Mouse (Mus musculus) hindbrain, embryonic 10.5 days (tissue): Measurements from ENCODE around the gene Acadm. TPM values are rescaled to one million over a fixed set of nuclear protein-coding genes. Genes with fewer than 3 reads are reported as not detected.
A peak's percentile ranks its signal among the peaks of the same experiment; 100 is the strongest.

Experiments used
- DNase-seq: peaks from one replicate; pipeline ENCODE4 v3.0.0-alpha.2; 2017; ENCODE audit warnings: low spot score
- H3K27ac ChIP-seq: fragments of 300-500 bp; sonication (generic); 2 replicates; pipeline ENCODE4 v1.5.1; 2016; ENCODE audit warnings: mild to moderate bottlenecking, moderate library complexity
- H3K27me3 ChIP-seq: fragments of 300-500 bp; sonication (generic); 2 replicates; pipeline ENCODE4 v1.6.1; 2016; ENCODE audit warnings: mild to moderate bottlenecking; ENCODE audit not compliant: poor library complexity, insufficient read depth, severe bottlenecking
- H3K36me3 ChIP-seq: fragments of 300-500 bp; sonication (generic); 2 replicates; pipeline ENCODE4 v1.6.1; 2016; ENCODE audit warnings: mild to moderate bottlenecking, moderate library complexity
- H3K4me1 ChIP-seq: fragments of 300-500 bp; sonication (generic); replicated peaks from 2 replicates; pipeline ENCODE4 v1.6.1; 2016; ENCODE audit warnings: mild to moderate bottlenecking
- H3K4me3 ChIP-seq: fragments of 300-500 bp; sonication (generic); 2 replicates; pipeline ENCODE4 v1.5.1; 2016; ENCODE audit warnings: mild to moderate bottlenecking, moderate library complexity
- H3K9me3 ChIP-seq: fragments of 300-500 bp; sonication (generic); 2 replicates; pipeline ENCODE4 v1.6.1; 2016; ENCODE audit warnings: mild to moderate bottlenecking, moderate library complexity
- WGBS: fragments of 180-500 bp; shearing (Covaris S2); methylation state at CpG from one replicate; pipeline ENCODE4 v1.1.7; 2016; 5-methylcytosine and 5-hydroxymethylcytosine counted together
- polyA plus RNA-seq: library from polyadenylated mRNA; unstranded; fragments of >200 nt; fragmentation: Nextera tagmentation; extraction: Ambion mirVana; gene quantifications from 2 replicates; pipeline ENCODE4 v1.2.1, GENCODE M21; 2016

Acadm gene
- polyA plus RNA-seq, 1 experiment from 2014 or later = 51.4 TPM

- Histone ChIP-seq H3K4me3 (no peak overlapping the region), H3K27ac (no peak overlapping the region), H3K4me1 (no peaks in the 10 kb centered on the region), H3K27me3 (no peaks in the 10 kb centered on the region), H3K36me3 (no peaks in the 10 kb centered on the region), H3K9me3 (0 out of 2 replicates have a peak, but pooled peaks cover 2% of the 10 kb centered on the region)
- WGBS = 80% methylated on average over 2 of the region's 2 CpGs
- no peak for DNase-seq
Measured at GRCm38 (mm10) chr3:153960884-153961283, 16.5 kb upstream of the Acadm start.

GRCm38 (mm10) chr3:153959731-153960207 is 15.3 kb upstream of the Acadm start:
- H3K36me3 ChIP-seq = no peaks in the 10 kb centered on the region
- H3K27ac ChIP-seq = no peak overlapping the region
- 0 out of 2 replicates have a peak, but pooled peaks cover 2% of the 10 kb centered on the region for H3K9me3 ChIP-seq
- DNase-seq = no peak
- H3K4me1 ChIP-seq = no peaks in the 10 kb centered on the region
- no peaks in the 10 kb centered on the region for H3K27me3 ChIP-seq
- H3K4me3 ChIP-seq = no peak overlapping the region
- WGBS = 87% methylated on average over 9 of the region's 9 CpGs

- Histone ChIP-seq H3K27ac (no peak overlapping the region), H3K4me3 (no peak overlapping the region), H3K4me1 (no peaks in the 10 kb centered on the region), H3K27me3 (no peaks in the 10 kb centered on the region), H3K9me3 (0 out of 2 replicates have a peak, but pooled peaks cover 2% of the 10 kb centered on the region), H3K36me3 (no peaks in the 10 kb centered on the region)
- no peak for DNase-seq
- WGBS = 89% methylated on average over 1 of the region's 1 CpGs
Measured at GRCm38 (mm10) chr3:153959035-153959730, 14.8 kb upstream of the Acadm start.

GRCm38 (mm10) chr3:153957916-153958315 is 13.5 kb upstream of the Acadm start:
- WGBS = 87% methylated on average over 5 of the region's 5 CpGs
- DNase-seq = no peak
- Histone ChIP-seq H3K4me1 (no peaks in the 10 kb centered on the region), H3K36me3 (no peaks in the 10 kb centered on the region), H3K4me3 (no peak overlapping the region), H3K27me3 (no peaks in the 10 kb centered on the region), H3K27ac (no peak overlapping the region), H3K9me3 (0 out of 2 replicates have a peak, but pooled peaks cover 2% of the 10 kb centered on the region)

- no peaks in the 10 kb centered on the region for H3K36me3 ChIP-seq
- no peak overlapping the region for H3K27ac ChIP-seq
- H3K4me1 ChIP-seq = peaks cover 14% of the 10 kb centered on the region
- no peak for DNase-seq
- no peaks in the 10 kb centered on the region for H3K27me3 ChIP-seq
- 78% methylated on average over 2 of the region's 2 CpGs for WGBS
- H3K4me3 ChIP-seq = no peak overlapping the region
- no peaks in the 10 kb centered on the region for H3K9me3 ChIP-seq
Measured at GRCm38 (mm10) chr3:153948176-153948575, 3.7 kb upstream of the Acadm start.

GRCm38 (mm10) chr3:153947271-153947670 is 2.8 kb upstream of the Acadm start:
- H3K36me3 ChIP-seq = no peaks in the 10 kb centered on the region
- no peaks in the 10 kb centered on the region for H3K9me3 ChIP-seq
- no peak overlapping the region for H3K4me3 ChIP-seq
- WGBS = 68% methylated on average over 4 of the region's 4 CpGs
- H3K27ac ChIP-seq = no peak overlapping the region
- no peaks in the 10 kb centered on the region for H3K27me3 ChIP-seq
- no peak for DNase-seq
- peaks cover 21% of the 10 kb centered on the region for H3K4me1 ChIP-seq

GRCm38 (mm10) chr3:153943901-153944334 is 514 bp downstream of the Acadm start:
- peaks cover 20% of the 10 kb centered on the region for H3K36me3 ChIP-seq
- no peak for DNase-seq
- H3K4me1 ChIP-seq = peaks cover 21% of the 10 kb centered on the region
- under 1% methylated on average over 19 of the region's 19 CpGs for WGBS
- peak overlapping the region; percentile 72 for H3K4me3 ChIP-seq
- peak overlapping the region; percentile 93 for H3K27ac ChIP-seq
- no peaks in the 10 kb centered on the region for H3K9me3 ChIP-seq
- no peaks in the 10 kb centered on the region for H3K27me3 ChIP-seq

- H3K9me3 ChIP-seq = no peaks in the 10 kb centered on the region
- peaks cover 28% of the 10 kb centered on the region for H3K36me3 ChIP-seq
- H3K4me1 ChIP-seq = peaks cover 21% of the 10 kb centered on the region
- no peak for DNase-seq
- 64% methylated on average over 12 of the region's 12 CpGs for WGBS
- H3K27me3 ChIP-seq = no peaks in the 10 kb centered on the region
- H3K27ac ChIP-seq = no peak overlapping the region
- peak overlapping the region; percentile 72 for H3K4me3 ChIP-seq
Measured at GRCm38 (mm10) chr3:153943003-153943640, 1.3 kb downstream of the Acadm start.

- DNase-seq = no peak
- H3K4me3 ChIP-seq = no peak overlapping the region
- H3K36me3 ChIP-seq = peaks cover 43% of the 10 kb centered on the region
- no peak overlapping the region for H3K27ac ChIP-seq
- no peaks in the 10 kb centered on the region for H3K27me3 ChIP-seq
- no peaks in the 10 kb centered on the region for H3K9me3 ChIP-seq
- WGBS = 93% methylated on average over 13 of the region's 13 CpGs
- peaks cover 21% of the 10 kb centered on the region for H3K4me1 ChIP-seq
Measured at GRCm38 (mm10) chr3:153941613-153942012, 2.8 kb downstream of the Acadm start.

- Histone ChIP-seq H3K4me3 (no peak overlapping the region), H3K9me3 (no peaks in the 10 kb centered on the region), H3K36me3 (peaks cover 51% of the 10 kb centered on the region), H3K27me3 (no peaks in the 10 kb centered on the region), H3K27ac (no peak overlapping the region), H3K4me1 (peaks cover 21% of the 10 kb centered on the region)
- WGBS = 91% methylated on average over 9 of the region's 9 CpGs
- DNase-seq = no peak
Measured at GRCm38 (mm10) chr3:153940486-153940885, 3.9 kb downstream of the Acadm start.

- 79% methylated on average over 8 of the region's 8 CpGs for WGBS
- H3K4me1 ChIP-seq = peaks cover 18% of the 10 kb centered on the region
- H3K4me3 ChIP-seq = no peak overlapping the region
- no peak for DNase-seq
- H3K27ac ChIP-seq = no peak overlapping the region
- no peaks in the 10 kb centered on the region for H3K27me3 ChIP-seq
- H3K36me3 ChIP-seq = peaks cover 56% of the 10 kb centered on the region
- no peaks in the 10 kb centered on the region for H3K9me3 ChIP-seq
Measured at GRCm38 (mm10) chr3:153940021-153940420, 4.4 kb downstream of the Acadm start.

- DNase-seq = no peak
- Histone ChIP-seq H3K4me3 (no peak overlapping the region), H3K27ac (no peak overlapping the region), H3K36me3 (peaks cover 81% of the 10 kb centered on the region), H3K9me3 (no peaks in the 10 kb centered on the region), H3K27me3 (no peaks in the 10 kb centered on the region), H3K4me1 (no peaks in the 10 kb centered on the region)
- 93% methylated on average over 17 of the region's 17 CpGs for WGBS
Measured at GRCm38 (mm10) chr3:153937116-153937810, 7.2 kb downstream of the Acadm start.

- no peaks in the 10 kb centered on the region for H3K27me3 ChIP-seq
- DNase-seq = no peak
- H3K4me1 ChIP-seq = no peaks in the 10 kb centered on the region
- H3K9me3 ChIP-seq = no peaks in the 10 kb centered on the region
- WGBS = 93% methylated on average over 9 of the region's 9 CpGs
- peaks cover 83% of the 10 kb centered on the region for H3K36me3 ChIP-seq
- no peak overlapping the region for H3K4me3 ChIP-seq
- H3K27ac ChIP-seq = no peak overlapping the region
Measured at GRCm38 (mm10) chr3:153935878-153936277, 8.6 kb downstream of the Acadm start.
